Mouse (Mus musculus) heart, postnatal 0 days (tissue): ENCODE data around the gene Ankrd50.

Experiments
- CTCF ChIP-seq: IDR thresholded peaks from 2 replicates; pipeline ENCODE4 v1.5.1; 2016; ENCODE audit warnings: antibody characterized with exemption, control low read depth, low read depth
- EP300 ChIP-seq: IDR thresholded peaks from 2 replicates; pipeline ENCODE4 v1.6.1; 2016; ENCODE audit warnings: antibody characterized with exemption, low read depth

DNA sequence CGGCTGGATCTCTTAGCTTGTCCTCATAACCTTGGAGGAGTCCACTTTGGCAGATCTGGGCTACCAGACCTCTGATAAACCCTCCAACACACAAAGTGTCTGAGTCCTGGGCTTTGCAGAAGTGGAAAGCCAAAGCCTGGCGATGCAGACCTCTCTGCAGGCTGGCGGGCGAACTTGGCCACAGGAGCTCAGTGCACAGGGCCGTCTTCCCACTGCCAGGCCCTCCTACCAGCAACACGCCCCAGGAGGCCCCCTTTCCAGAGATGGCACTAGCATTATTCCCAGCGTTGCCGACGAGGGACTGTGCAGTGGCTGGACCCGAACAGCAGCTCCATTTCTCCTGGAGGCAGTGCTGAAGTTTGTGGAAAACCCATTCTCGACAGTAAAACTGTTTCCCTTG lies 1.9 kb downstream of the Ankrd50 start:
- no peak for TF ChIP-seq CTCF
- no peak for TF ChIP-seq EP300
